Comparison of ENCODE assay signal across 12 mouse cellular contexts in the genomic region with DNA sequence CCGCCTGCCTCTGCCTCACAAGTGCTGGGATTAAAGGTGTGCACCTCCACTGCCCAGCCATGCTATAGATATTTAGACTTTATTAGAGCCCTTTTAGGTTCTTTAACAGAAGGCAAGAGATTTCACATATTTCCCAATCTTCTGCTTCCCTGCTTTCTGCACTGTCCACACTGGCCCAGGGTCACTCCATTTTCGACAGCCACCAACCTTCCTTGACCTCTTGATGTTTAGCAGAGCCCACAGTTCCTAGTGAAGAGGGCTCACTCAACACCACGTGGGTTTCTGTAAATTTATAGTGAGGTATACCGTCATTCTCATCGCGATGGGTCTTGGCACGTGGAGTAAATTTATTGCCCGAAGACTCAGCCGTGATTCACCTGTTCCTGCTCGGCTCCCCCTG. TPM values are rescaled to one million over a fixed set of nuclear protein-coding genes. Genes with fewer than 3 reads are reported as not detected.
A peak's percentile ranks its signal among the peaks of the same experiment; 100 is the strongest.
DNase-seq lines count a peak whose midpoint lies in the region; ATAC-seq and TF ChIP-seq lines count a peak whose summit lies in the region.
"Had no signal": no experiment of that assay in that cellular context is flagged by ENCODE, and none has a peak within 500 bp of the region (broad histone marks: within the 10 kb centered on the region; RNA-seq: fewer than 3 reads in every experiment).

No protein-coding gene starts in this region.

- H3K27ac ChIP-seq in liver, embryonic 12.5 days = no peak overlapping the region
- H3K27ac ChIP-seq in liver, postnatal 0 days (ENCODE audit: low read depth) = no peak overlapping the region
- H3K27ac ChIP-seq in intestine, postnatal 0 days (ENCODE audit: low read depth, low read length) = no peak overlapping the region
- H3K27ac ChIP-seq in stomach, embryonic 14.5 days (ENCODE audit: low read length) = no peak overlapping the region

- no peaks in the 10 kb centered on the region for H3K36me3 ChIP-seq in liver, embryonic 12.5 days
- H3K36me3 ChIP-seq in liver, postnatal 0 days (replicated peaks; ENCODE audit: insufficient read depth, low read length) = no peaks in the 10 kb centered on the region
- H3K36me3 ChIP-seq in intestine, postnatal 0 days (ENCODE audit: control insufficient read depth, insufficient read depth) = no peaks in the 10 kb centered on the region
- H3K36me3 ChIP-seq in stomach, embryonic 14.5 days (ENCODE audit: control insufficient read depth, insufficient read depth, low read length) = no peaks in the 10 kb centered on the region

- 36% methylated on average over 10 of the region's 10 CpGs for WGBS in liver, embryonic 12.5 days (ENCODE audit: insufficient replicate concordance)
- 47% methylated on average over 10 of the region's 10 CpGs for WGBS in liver, postnatal 0 days (ENCODE audit: insufficient replicate concordance)
- WGBS in intestine, postnatal 0 days = 20% methylated on average over 10 of the region's 10 CpGs
- 33% methylated on average over 10 of the region's 10 CpGs for WGBS in stomach, embryonic 14.5 days

- no peak overlapping the region for H3K9ac ChIP-seq in liver, embryonic 12.5 days
- H3K9ac ChIP-seq in liver, postnatal 0 days (replicated peaks) = no peak overlapping the region
- H3K9ac ChIP-seq in intestine, postnatal 0 days (ENCODE audit: low read depth, low read length) = no peak overlapping the region
- no peak overlapping the region for H3K9ac ChIP-seq in stomach, embryonic 14.5 days (replicated peaks; ENCODE audit: low read depth, low read length)

- no peak for TF ChIP-seq CTCF in liver, postnatal 0 days (IDR thresholded peaks at IDR 0.05; ENCODE audit: low read depth)
- TF ChIP-seq CTCF in intestine, postnatal 0 days (IDR thresholded peaks at IDR 0.05; ENCODE audit: low read depth) = no peak

- TF ChIP-seq EP300 in liver, postnatal 0 days (IDR thresholded peaks at IDR 0.05; ENCODE audit: low read depth) = no peak

- H3K4me1 ChIP-seq in liver, embryonic 12.5 days = peaks cover 36% of the 10 kb centered on the region
- peaks cover 4% of the 10 kb centered on the region for H3K4me1 ChIP-seq in liver, postnatal 0 days (ENCODE audit: insufficient read depth)
- 0 out of 2 replicates have a peak, but pooled peaks cover 5% of the 10 kb centered on the region for H3K4me1 ChIP-seq in intestine, postnatal 0 days (replicated peaks; ENCODE audit: control insufficient read depth, insufficient read depth, low read length)
- peaks cover 2% of the 10 kb centered on the region; the same call in 1 of the 2 replicates for H3K4me1 ChIP-seq in stomach, embryonic 14.5 days (ENCODE audit: control insufficient read depth, insufficient read depth, low read length)

- no peak overlapping the region for H3K4me3 ChIP-seq in liver, embryonic 12.5 days
- no peak overlapping the region for H3K4me3 ChIP-seq in liver, postnatal 0 days (ENCODE audit: low read depth, low read length)
- no peak overlapping the region for H3K4me3 ChIP-seq in intestine, postnatal 0 days (ENCODE audit: low read depth, low read length)
- no peak overlapping the region for H3K4me3 ChIP-seq in stomach, embryonic 14.5 days (ENCODE audit: low read depth, low read length)
- H3K4me3 ChIP-seq: erythroblast, embryonic 14.5 days had no signal

- peak; percentile 23 to 59 for DNase-seq in adrenal gland, adult (ENCODE audit: inconsistent age in 2 of 2, low spot score in 1 of 2)
- DNase-seq in adrenal gland, postnatal 36 days = no peak
- no peak for DNase-seq in liver, postnatal 0 days
- DNase-seq in spleen, postnatal 10 days (ENCODE audit: low spot score in 2 of 2) = no peak
- DNase-seq in spleen, postnatal 14 days (ENCODE audit: low spot score in 2 of 2) = no peak
- DNase-seq: adrenal gland, adult 8-10 months; cerebellum, adult 9-10 months had no signal

- peaks cover 65% of the 10 kb centered on the region for H3K27me3 ChIP-seq in liver, embryonic 12.5 days (replicated peaks)
- peaks cover 14% of the 10 kb centered on the region; the same call in 1 of the 2 replicates for H3K27me3 ChIP-seq in liver, postnatal 0 days (ENCODE audit: insufficient read depth, low read length)
- peaks cover 9% of the 10 kb centered on the region; the same call in 1 of the 2 replicates for H3K27me3 ChIP-seq in intestine, postnatal 0 days (replicated peaks; ENCODE audit: control insufficient read depth, insufficient read depth, low read length)
- H3K27me3 ChIP-seq in stomach, embryonic 14.5 days (ENCODE audit: control insufficient read depth, insufficient read depth, low read length) = peaks cover 4% of the 10 kb centered on the region; the same call in 1 of the 2 replicates

- ATAC-seq in liver, embryonic 12.5 days = no peak
- ATAC-seq in liver, postnatal 0 days = no peak
- no peak for ATAC-seq in intestine, postnatal 0 days
- no peak for ATAC-seq in stomach, embryonic 14.5 days (ENCODE audit: insufficient number of reproducible peaks, insufficient read depth, low FRiP score, low read depth)

- no peaks in the 10 kb centered on the region for H3K9me3 ChIP-seq in liver, embryonic 12.5 days (replicated peaks)
- no peaks in the 10 kb centered on the region for H3K9me3 ChIP-seq in liver, postnatal 0 days (ENCODE audit: low read length)
- no peaks in the 10 kb centered on the region for H3K9me3 ChIP-seq in intestine, postnatal 0 days (ENCODE audit: control insufficient read depth)
- H3K9me3 ChIP-seq in stomach, embryonic 14.5 days (ENCODE audit: control insufficient read depth, low read depth, low read length) = no peaks in the 10 kb centered on the region

- peak overlapping the region; percentile 2; the same call in 1 of the 2 replicates for H3K4me2 ChIP-seq in liver, embryonic 12.5 days
- H3K4me2 ChIP-seq in liver, postnatal 0 days (ENCODE audit: low read depth, low read length) = no peak overlapping the region
- H3K4me2 ChIP-seq in intestine, postnatal 0 days (replicated peaks; ENCODE audit: low read depth) = peak overlapping the region; percentile 56
- peak overlapping the region; percentile 32; the same call in 1 of the 2 replicates for H3K4me2 ChIP-seq in stomach, embryonic 14.5 days (replicated peaks; ENCODE audit: low read depth, low read length)

RNA-seq across cellular contexts. Expression of a gene that starts 23.7 kb away (rescaled TPM):
- 10 to 100 TPM; 40.8 to 55.7 TPM for total RNA-seq in adrenal gland, postnatal 36 days (2021)
- 1.6 and 1.9 TPM in 2 replicates for polyA plus RNA-seq in liver, embryonic 12.5 days (2016; fragmentation: Nextera tagmentation; extraction: Ambion mirVana)
- 2.8 and 3.8 TPM in 2 replicates for polyA plus RNA-seq in liver, postnatal 0 days (2015; fragmentation: Nextera tagmentation; extraction: Ambion mirVana)
- 18.7 and 19.5 TPM in 2 replicates for polyA plus RNA-seq in intestine, postnatal 0 days (2015; fragmentation: Nextera tagmentation; extraction: Ambion mirVana)
- polyA plus RNA-seq in stomach, embryonic 14.5 days (2014; fragmentation: Nextera tagmentation; extraction: Ambion mirVana) = 10.8 and 11.7 TPM in 2 replicates
- total RNA-seq: MEL had no signal
- polyA plus RNA-seq: erythroblast, embryonic 14.5 days had no signal

Comparison
In these comparisons a context has a peak if more than half of its experiments do, and no peak if none do; other contexts are left out.
1. DNase-seq: peak in adrenal gland, adult (2 of 2); none in adrenal gland, postnatal 36 days (0 of 2), liver, postnatal 0 days (single experiment), spleen, postnatal 10 days (0 of 2) and spleen, postnatal 14 days (0 of 2).